Mouse (Mus musculus): ENCODE measurements at regions not wholly inside any gene's neighbourhood (a gene's known extent, or its start where the extent isn't known, plus 50 kb on each side); places are given as distances from the start of the nearest gene placed in this dataset.
A peak's percentile ranks its signal among the peaks of the same experiment; 100 is the strongest.

DNA sequence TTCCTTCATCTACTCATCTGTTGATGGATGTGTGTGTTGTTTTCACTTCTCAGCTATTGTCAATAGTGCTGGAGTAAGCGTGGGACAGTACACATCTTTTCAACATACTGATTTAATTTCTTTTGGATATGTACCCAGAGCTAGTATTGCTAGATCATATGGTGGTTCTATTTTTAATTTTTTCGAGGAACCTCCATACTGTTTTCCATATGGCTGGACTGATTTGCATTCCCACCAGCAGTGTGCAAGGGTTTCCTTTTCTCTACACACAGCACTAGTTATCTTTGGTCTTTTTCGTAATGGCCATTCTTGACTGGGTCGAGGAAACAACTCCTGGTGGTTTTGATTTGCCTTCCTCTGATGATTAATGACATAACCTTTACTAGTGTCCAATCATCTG, 943.0 kb downstream of the Gsdmc2 start:
- in situ Hi-C loops (cut with MboI; ENCODE audit: low pct_unique_long_range_greater_than_20kb) = no loop called here
- no peak for TF ChIP-seq CTCF (IDR thresholded peaks at IDR 0.05)
- ATAC-seq (no peak), DNase-seq (ENCODE audit: low read depth, low spot score) (no peak)
- ChIA-PET CTCF (interaction anchor here (1.5 kb wide), 1 partner anchor 9 kb away, joined by 3 read pairs; no protein-coding TSS in a partner anchor), POLR2A (no interaction called here)
- no peaks in the 10 kb centered on the region for H3K27me3 ChIP-seq

DNA sequence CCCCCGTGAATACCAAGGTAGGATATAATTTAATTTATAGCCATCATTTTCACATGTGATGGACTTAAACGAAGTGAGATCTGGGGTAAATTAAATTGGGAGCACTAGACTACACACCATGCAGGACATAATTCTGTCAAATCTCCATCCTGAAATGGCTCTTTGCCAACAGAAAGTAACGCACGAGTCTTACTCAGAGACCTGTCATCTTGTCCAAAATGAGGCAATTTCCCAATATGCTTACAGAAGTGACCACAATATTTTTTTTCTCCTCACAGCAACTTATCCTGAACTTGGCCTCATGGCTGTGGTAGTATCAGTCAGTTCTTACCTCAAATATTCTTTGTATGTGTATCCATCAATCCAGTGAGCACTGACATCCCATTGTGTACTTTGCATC, 955.2 kb downstream of the Gsdmc2 start:
- CTCF ChIA-PET = interaction anchor here (1.1 kb wide), 1 partner anchor 10 kb away, joined by 3 read pairs; no protein-coding TSS in a partner anchor
- POLR2A ChIA-PET = interaction anchor here (0.6 kb wide), 1 partner anchor 666 kb away, joined by 3 read pairs; no protein-coding TSS in a partner anchor
- in situ Hi-C loops (cut with MboI; ENCODE audit: low pct_unique_long_range_greater_than_20kb) = no loop called here
- no peaks in the 10 kb centered on the region for H3K27me3 ChIP-seq
- TF ChIP-seq CTCF (IDR thresholded peaks at IDR 0.05) = no peak
- DNase-seq (ENCODE audit: low read depth, low spot score) (peak; percentile 2), ATAC-seq (no peak)

DNA sequence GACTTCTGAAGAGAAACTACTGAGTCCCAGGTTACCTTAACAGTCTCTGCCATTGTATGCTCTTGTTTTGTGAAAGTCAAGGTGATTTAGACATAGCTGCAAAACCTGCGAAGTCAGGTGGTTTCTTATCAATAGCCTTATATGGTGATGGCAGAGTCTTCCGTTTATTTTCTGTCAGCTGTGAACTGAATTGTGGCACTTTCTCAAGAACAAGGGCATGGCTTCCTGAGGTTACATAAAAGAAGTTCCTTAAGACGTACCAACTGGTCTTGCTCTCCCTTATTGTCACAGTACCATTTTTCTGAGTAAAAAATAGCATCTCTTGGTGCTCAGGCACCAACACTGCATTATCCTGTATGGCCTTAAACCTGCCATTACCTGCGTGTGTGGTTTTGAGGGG, 959.6 kb downstream of the Gsdmc2 start:
- in situ Hi-C loops (cut with MboI; ENCODE audit: low pct_unique_long_range_greater_than_20kb) = no loop called here
- CTCF ChIA-PET = interaction anchor here (1.0 kb wide), 1 partner anchor 18 kb away, joined by 3 read pairs; no protein-coding TSS in a partner anchor
- POLR2A ChIA-PET = no interaction called here
- no peak for TF ChIP-seq CTCF (IDR thresholded peaks at IDR 0.05)
- DNase-seq (ENCODE audit: low read depth, low spot score) (no peak), ATAC-seq (no peak)
- no peaks in the 10 kb centered on the region for H3K27me3 ChIP-seq

DNA sequence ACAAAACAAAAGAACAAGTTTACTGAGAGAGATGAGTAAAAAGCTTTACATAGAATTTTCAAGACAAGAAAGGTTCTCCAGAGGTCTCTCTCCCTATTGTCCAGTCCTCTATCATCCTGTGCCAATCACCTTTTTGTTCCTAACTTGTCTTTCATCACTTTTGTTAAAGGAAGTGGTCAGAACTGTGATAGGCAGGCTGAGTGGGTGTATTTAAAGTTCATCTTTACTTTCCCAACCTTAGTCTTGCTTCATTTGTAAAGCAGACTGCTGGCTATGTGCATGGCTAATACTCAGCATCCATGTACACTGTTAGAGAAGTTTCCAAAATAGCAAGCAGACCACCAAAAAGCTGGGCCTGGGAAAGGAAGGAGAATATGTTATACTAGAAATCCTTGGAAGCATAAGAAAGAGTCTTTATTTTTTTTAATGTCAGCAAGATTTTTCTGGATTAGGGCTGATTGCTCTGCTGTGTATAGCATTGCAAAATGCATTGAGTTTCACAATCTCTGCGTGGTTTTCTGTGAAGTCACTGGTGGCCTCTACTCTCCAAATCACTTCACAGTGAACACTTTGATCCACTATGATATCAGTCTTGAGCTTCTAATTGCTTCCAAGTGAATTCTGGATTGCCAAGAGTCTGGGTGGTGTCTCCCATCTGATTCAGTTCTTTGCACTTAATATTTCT, 973.8 kb downstream of the Gsdmc2 start:
- CTCF ChIA-PET = no interaction called here
- TF ChIP-seq CTCF (IDR thresholded peaks at IDR 0.05) = no peak
- ATAC-seq (no peak), DNase-seq (ENCODE audit: low read depth, low spot score) (no peak)
- in situ Hi-C loops (cut with MboI; ENCODE audit: low pct_unique_long_range_greater_than_20kb) = no loop called here
- POLR2A ChIA-PET = no interaction called here
- no peaks in the 10 kb centered on the region for H3K27me3 ChIP-seq

DNA sequence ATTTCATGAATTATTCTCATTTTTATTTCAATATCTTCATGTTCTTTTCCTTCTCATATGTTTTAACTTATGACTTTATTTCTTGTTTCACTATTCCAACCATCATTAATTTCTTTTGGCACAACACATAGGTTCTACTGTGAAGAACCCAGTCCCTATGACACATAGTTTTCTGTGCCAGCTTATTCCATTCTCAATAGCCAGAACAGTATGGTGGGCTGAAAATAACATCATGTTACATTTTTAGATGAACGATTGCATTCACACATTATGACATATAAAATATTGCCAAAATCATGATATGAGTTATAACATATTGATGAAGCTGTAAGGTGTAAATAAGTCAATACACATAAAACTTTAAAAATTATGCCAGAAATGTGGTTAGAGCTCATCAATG, 982.4 kb downstream of the Gsdmc2 start:
- ChIA-PET POLR2A (no interaction called here), CTCF (no interaction called here)
- no peak for ATAC-seq

DNA sequence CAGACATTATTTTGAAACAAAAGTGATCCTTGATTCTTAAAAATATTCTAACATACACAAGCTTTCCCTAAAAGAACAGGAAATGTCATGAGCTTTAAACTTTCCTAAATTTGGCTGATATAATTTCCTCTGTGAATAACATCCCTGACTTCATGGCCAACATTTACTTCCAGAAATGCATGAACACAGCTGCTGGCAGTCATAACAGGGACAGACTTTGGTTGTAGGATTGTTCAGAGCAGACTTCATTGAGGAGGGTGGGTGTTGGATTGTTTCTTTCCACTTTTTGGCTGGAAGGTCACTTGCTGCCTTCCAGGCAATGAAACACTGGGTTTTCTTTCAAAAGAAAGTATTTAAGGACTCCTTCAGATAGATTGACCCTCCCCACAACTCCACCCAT, 983.6 kb downstream of the Gsdmc2 start:
- no peaks in the 10 kb centered on the region for H3K27me3 ChIP-seq
- POLR2A ChIA-PET = interaction anchor here (0.7 kb wide), 1 partner anchor 180 kb away, joined by 4 read pairs; no protein-coding TSS in a partner anchor
- ATAC-seq (no peak), DNase-seq (ENCODE audit: low read depth, low spot score) (no peak)
- CTCF ChIA-PET = no interaction called here
- TF ChIP-seq CTCF (IDR thresholded peaks at IDR 0.05) = no peak
- in situ Hi-C loops (cut with MboI; ENCODE audit: low pct_unique_long_range_greater_than_20kb) = no loop called here

More for the DNA sequence above, 982.4 kb downstream of the Gsdmc2 start:
- in situ Hi-C loops (cut with MboI; ENCODE audit: low pct_unique_long_range_greater_than_20kb) = no loop called here
- TF ChIP-seq CTCF (IDR thresholded peaks at IDR 0.05) = no peak
- DNase-seq (ENCODE audit: low read depth, low spot score) = no peak
- no peaks in the 10 kb centered on the region for H3K27me3 ChIP-seq

DNA sequence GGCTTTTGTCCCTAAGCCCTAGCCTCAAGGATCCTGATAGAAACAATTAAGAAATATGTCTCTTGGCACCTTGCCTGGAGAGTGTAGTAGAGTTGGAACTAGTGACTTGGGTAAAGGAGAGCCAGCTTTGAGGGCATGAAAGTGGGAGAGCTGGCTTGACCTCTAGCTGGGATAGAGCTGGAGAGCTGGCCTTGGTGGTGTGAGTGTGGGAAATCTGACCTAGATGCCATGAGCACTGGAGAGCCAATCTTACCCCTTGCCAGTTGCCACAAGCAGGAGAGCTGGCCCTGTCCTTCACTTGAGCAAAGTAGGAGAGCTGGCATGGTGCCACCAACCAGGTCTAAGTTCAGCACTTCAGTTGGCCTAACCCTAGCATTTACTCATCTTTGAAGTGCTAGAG, 995.7 kb downstream of the Gsdmc2 start:
- H3K27me3 ChIP-seq = no peaks in the 10 kb centered on the region
- no peak for DNase-seq (ENCODE audit: low read depth, low spot score)
- no peak for ATAC-seq
- CTCF ChIA-PET = no interaction called here
- in situ Hi-C loops (cut with MboI; ENCODE audit: low pct_unique_long_range_greater_than_20kb) = no loop called here
- POLR2A ChIA-PET = no interaction called here
- no peak for TF ChIP-seq CTCF (IDR thresholded peaks at IDR 0.05)

DNA sequence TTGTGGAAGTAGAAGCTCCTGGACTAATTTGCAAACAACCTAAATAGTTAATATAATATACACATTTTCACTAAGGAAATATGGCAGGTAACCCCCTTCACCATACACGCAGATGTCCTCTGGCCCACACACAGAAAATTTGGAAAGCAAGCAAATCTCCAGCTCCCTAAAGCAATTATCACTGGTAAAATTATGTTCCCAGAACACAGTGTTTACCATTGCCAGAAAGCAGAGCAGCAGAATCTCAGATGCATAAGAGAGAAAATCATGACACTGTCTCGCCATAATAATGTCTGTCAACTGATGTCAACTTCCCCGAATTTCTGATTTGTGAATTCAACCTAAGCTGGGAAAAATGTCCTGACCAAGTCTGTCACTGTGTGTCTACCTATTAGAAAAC, 999.1 kb downstream of the Gsdmc2 start:
- CTCF ChIA-PET = no interaction called here
- ATAC-seq (no peak), DNase-seq (ENCODE audit: low read depth, low spot score) (no peak)
- in situ Hi-C loops (cut with MboI; ENCODE audit: low pct_unique_long_range_greater_than_20kb) = no loop called here
- POLR2A ChIA-PET = no interaction called here
- no peaks in the 10 kb centered on the region for H3K27me3 ChIP-seq
- TF ChIP-seq CTCF (IDR thresholded peaks at IDR 0.05) = no peak

DNA sequence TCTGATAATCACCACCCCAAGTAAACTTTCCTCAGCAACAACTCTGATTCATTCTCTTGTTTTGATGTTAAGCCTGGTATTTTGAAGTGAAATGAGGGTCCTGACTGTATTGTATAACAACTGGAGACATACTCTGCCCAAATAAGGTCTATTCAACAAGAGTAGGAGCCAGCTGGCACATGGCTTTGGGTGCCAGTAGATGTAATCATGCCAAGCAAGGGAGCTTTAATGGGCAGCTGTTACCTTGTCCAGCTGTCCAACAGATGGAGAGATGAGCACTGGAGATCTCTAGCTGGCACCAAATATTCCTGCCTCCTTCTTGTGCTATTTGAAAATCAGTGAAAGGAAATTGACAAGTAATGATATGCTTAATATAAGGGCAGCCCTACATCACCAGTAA, 1019.4 kb downstream of the Gsdmc2 start:
- CTCF ChIA-PET = interaction anchor here (1.4 kb wide), 1 partner anchor 14 kb away, joined by 3 read pairs; no protein-coding TSS in a partner anchor
- in situ Hi-C loops (cut with MboI; ENCODE audit: low pct_unique_long_range_greater_than_20kb) = no loop called here
- no peak for ATAC-seq
- TF ChIP-seq CTCF (IDR thresholded peaks at IDR 0.05) = no peak
- no peak for DNase-seq (ENCODE audit: low read depth, low spot score)
- no peaks in the 10 kb centered on the region for H3K27me3 ChIP-seq
- POLR2A ChIA-PET = no interaction called here

DNA sequence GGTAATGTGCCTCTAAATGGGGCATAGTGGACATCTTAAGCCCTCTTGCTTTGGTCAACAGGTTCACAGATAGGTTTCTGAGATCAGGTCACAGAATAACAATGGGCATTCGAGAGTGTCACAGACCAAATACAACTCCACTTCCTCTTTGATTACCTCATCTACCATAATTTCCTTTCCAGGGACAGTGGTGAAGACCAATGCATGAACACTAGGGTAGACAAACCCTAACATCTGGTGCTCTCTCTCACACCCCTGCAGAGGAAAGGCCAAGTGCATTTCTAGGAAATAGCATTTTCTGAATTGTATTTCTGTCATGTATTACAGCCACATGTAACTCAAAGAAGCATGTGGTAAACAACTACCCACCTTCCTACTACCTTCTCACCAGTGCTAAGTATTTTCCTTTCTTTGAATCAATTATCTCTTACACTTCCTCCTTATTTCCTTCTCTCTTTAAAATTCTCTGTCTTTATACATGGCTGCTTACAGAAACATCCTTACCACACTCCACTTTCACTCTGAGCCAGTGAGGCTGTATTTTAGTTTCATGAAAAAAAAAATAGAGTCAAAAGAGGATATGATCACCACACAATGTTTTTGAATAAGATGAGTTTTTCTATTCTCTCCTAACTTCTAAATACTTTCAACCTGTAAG, 1021.0 kb downstream of the Gsdmc2 start:
- H3K27me3 ChIP-seq = no peaks in the 10 kb centered on the region
- CTCF ChIA-PET = no interaction called here
- no peak for TF ChIP-seq CTCF (IDR thresholded peaks at IDR 0.05)
- in situ Hi-C loops (cut with MboI; ENCODE audit: low pct_unique_long_range_greater_than_20kb) = loop anchor here (25.0 kb wide), 1 partner anchor 1712 kb away; no protein-coding TSS in a partner anchor
- DNase-seq (ENCODE audit: low read depth, low spot score) (no peak), ATAC-seq (no peak)
- POLR2A ChIA-PET = no interaction called here

DNA sequence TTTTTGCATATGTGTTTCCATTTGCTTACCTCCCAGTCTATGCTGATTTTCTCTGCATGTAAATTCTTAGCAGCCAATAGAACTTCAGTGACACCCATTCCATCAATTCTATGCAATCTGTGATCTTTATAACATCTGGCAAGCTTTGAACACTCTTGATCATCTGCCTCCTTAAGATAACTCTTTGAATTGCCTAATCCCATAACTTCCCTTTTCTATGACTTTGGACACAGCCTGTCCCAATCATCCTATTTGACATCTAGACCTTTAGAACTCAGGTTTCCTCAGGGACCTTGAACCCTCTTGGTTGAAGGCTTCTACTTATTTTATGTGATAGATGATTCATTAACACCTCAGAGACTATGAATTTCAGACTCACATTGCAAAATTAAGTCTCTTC, 1022.7 kb downstream of the Gsdmc2 start:
- POLR2A ChIA-PET = no interaction called here
- no peak for TF ChIP-seq CTCF (IDR thresholded peaks at IDR 0.05)
- ATAC-seq (no peak), DNase-seq (ENCODE audit: low read depth, low spot score) (no peak)
- CTCF ChIA-PET = interaction anchor here (1.1 kb wide), 1 partner anchor 10 kb away, joined by 4 read pairs; no protein-coding TSS in a partner anchor
- H3K27me3 ChIP-seq = no peaks in the 10 kb centered on the region
- in situ Hi-C loops (cut with MboI; ENCODE audit: low pct_unique_long_range_greater_than_20kb) = loop anchor here (25.0 kb wide), 1 partner anchor 1710 kb away; no protein-coding TSS in a partner anchor

All from Patski (cell line).